Mouse (Mus musculus): Measurements from ENCODE around the gene Med6. TPM values are rescaled to one million over a fixed set of nuclear protein-coding genes. Genes with fewer than 3 reads are reported as not detected.

The Med6 gene
- polyA plus RNA-seq, 1 experiment from 2014 or later, result 42.7 TPM

- Histone ChIP-seq H3K4me3 (ENCODE audit: low read depth, low read length) (no peak within 1 kb of the TSS), H3K36me3 (ENCODE audit: insufficient read depth, low read length) (no peaks in the 10 kb centered on the region; the same call in 1 of the 2 replicates), H3K9ac (replicated peaks; ENCODE audit: low read depth) (no peak within 1 kb of the TSS), H3K4me2 (replicated peaks; ENCODE audit: low read depth, low read length) (no peak within 1 kb of the TSS), H3K9me3 (ENCODE audit: low read length) (no peaks in the 10 kb centered on the region), H3K4me1 (ENCODE audit: insufficient read depth, low read depth, low read length) (no peaks in the 10 kb centered on the region), H3K27me3 (replicated peaks; ENCODE audit: insufficient read depth, low read length) (no peaks in the 10 kb centered on the region), H3K27ac (ENCODE audit: low read length) (no peak within 1 kb of the TSS)
- 95% methylated on average over 1 of the region's 1 CpGs for WGBS
- TF ChIP-seq CTCF (IDR thresholded peaks at IDR 0.05), result no peak
- no peak for TF ChIP-seq EP300 (IDR thresholded peaks at IDR 0.05)
- no peak for ATAC-seq
- no peak for DNase-seq (ENCODE audit: low spot score)
Observed at GRCm38 (mm10) chr12:81568374-81568773, 26.4 kb downstream of the Med6 start, which contains the start of gene Adam21. Adam21 (minus strand) TSS chr12:81568474.

GRCm38 (mm10) chr12:81567931-81568330, 26.9 kb downstream of the Med6 start:
- no peak overlapping the region for H3K9ac ChIP-seq (replicated peaks; ENCODE audit: low read depth)
- DNase-seq (ENCODE audit: low spot score), result no peak
- no peak overlapping the region for H3K4me3 ChIP-seq (ENCODE audit: low read depth, low read length)
- no peaks in the 10 kb centered on the region for H3K9me3 ChIP-seq (ENCODE audit: low read length)
- no peak overlapping the region for H3K27ac ChIP-seq (ENCODE audit: low read length)
- WGBS, result 87% methylated on average over 5 of the region's 5 CpGs
- no peaks in the 10 kb centered on the region; the same call in 1 of the 2 replicates for H3K36me3 ChIP-seq (ENCODE audit: insufficient read depth, low read length)
- no peak overlapping the region for H3K4me2 ChIP-seq (replicated peaks; ENCODE audit: low read depth, low read length)
- no peak for TF ChIP-seq CTCF (IDR thresholded peaks at IDR 0.05)
- no peak for TF ChIP-seq EP300 (IDR thresholded peaks at IDR 0.05)
- H3K4me1 ChIP-seq (ENCODE audit: insufficient read depth, low read depth, low read length), result no peaks in the 10 kb centered on the region
- H3K27me3 ChIP-seq (replicated peaks; ENCODE audit: insufficient read depth, low read length), result no peaks in the 10 kb centered on the region
- no peak for ATAC-seq

GRCm38 (mm10) chr12:81564173-81564572, 30.6 kb downstream of the Med6 start:
- Histone ChIP-seq H3K4me2 (replicated peaks; ENCODE audit: low read depth, low read length) (no peak overlapping the region), H3K9me3 (ENCODE audit: low read length) (no peaks in the 10 kb centered on the region), H3K4me1 (ENCODE audit: insufficient read depth, low read depth, low read length) (no peaks in the 10 kb centered on the region), H3K36me3 (ENCODE audit: insufficient read depth, low read length) (no peaks in the 10 kb centered on the region), H3K27me3 (replicated peaks; ENCODE audit: insufficient read depth, low read length) (no peaks in the 10 kb centered on the region), H3K27ac (ENCODE audit: low read length) (no peak overlapping the region), H3K9ac (replicated peaks; ENCODE audit: low read depth) (no peak overlapping the region), H3K4me3 (ENCODE audit: low read depth, low read length) (no peak overlapping the region)
- 94% methylated on average over 3 of the region's 3 CpGs for WGBS
- DNase-seq (ENCODE audit: low spot score), result no peak
- ATAC-seq, result no peak
- TF ChIP-seq CTCF (IDR thresholded peaks at IDR 0.05) (no peak), EP300 (IDR thresholded peaks at IDR 0.05) (no peak)

GRCm38 (mm10) chr12:81549286-81549685, 45.5 kb downstream of the Med6 start:
- ATAC-seq, result no peak
- Histone ChIP-seq H3K27me3 (replicated peaks; ENCODE audit: insufficient read depth, low read length) (no peaks in the 10 kb centered on the region), H3K4me1 (ENCODE audit: insufficient read depth, low read depth, low read length) (no peaks in the 10 kb centered on the region), H3K36me3 (ENCODE audit: insufficient read depth, low read length) (no peaks in the 10 kb centered on the region), H3K27ac (ENCODE audit: low read length) (no peak overlapping the region), H3K4me2 (replicated peaks; ENCODE audit: low read depth, low read length) (no peak overlapping the region), H3K9ac (replicated peaks; ENCODE audit: low read depth) (no peak overlapping the region), H3K4me3 (ENCODE audit: low read depth, low read length) (no peak overlapping the region), H3K9me3 (ENCODE audit: low read length) (no peaks in the 10 kb centered on the region)
- TF ChIP-seq EP300 (IDR thresholded peaks at IDR 0.05) (no peak), CTCF (IDR thresholded peaks at IDR 0.05) (no peak)
- DNase-seq (ENCODE audit: low spot score), result no peak
- WGBS, result 62% methylated on average over 3 of the region's 3 CpGs

GRCm38 (mm10) chr12:81547163-81547562, 47.6 kb downstream of the Med6 start:
- Histone ChIP-seq H3K9me3 (ENCODE audit: low read length) (no peaks in the 10 kb centered on the region), H3K27ac (ENCODE audit: low read length) (no peak overlapping the region), H3K27me3 (replicated peaks; ENCODE audit: insufficient read depth, low read length) (no peaks in the 10 kb centered on the region), H3K4me3 (ENCODE audit: low read depth, low read length) (no peak overlapping the region), H3K4me1 (ENCODE audit: insufficient read depth, low read depth, low read length) (no peaks in the 10 kb centered on the region), H3K4me2 (replicated peaks; ENCODE audit: low read depth, low read length) (no peak overlapping the region), H3K36me3 (ENCODE audit: insufficient read depth, low read length) (no peaks in the 10 kb centered on the region), H3K9ac (replicated peaks; ENCODE audit: low read depth) (no peak overlapping the region)
- no peak for ATAC-seq
- 54% methylated on average over 4 of the region's 4 CpGs for WGBS
- no peak for DNase-seq (ENCODE audit: low spot score)
- TF ChIP-seq CTCF (IDR thresholded peaks at IDR 0.05) (no peak), EP300 (IDR thresholded peaks at IDR 0.05) (no peak)

GRCm38 (mm10) chr12:81533029-81533419, 61.8 kb downstream of the Med6 start:
- Histone ChIP-seq H3K4me1 (ENCODE audit: insufficient read depth, low read depth, low read length) (peaks cover 6% of the 10 kb centered on the region; the same call in 1 of the 2 replicates), H3K9me3 (ENCODE audit: low read length) (no peaks in the 10 kb centered on the region), H3K27ac (ENCODE audit: low read length) (no peak overlapping the region), H3K27me3 (replicated peaks; ENCODE audit: insufficient read depth, low read length) (no peaks in the 10 kb centered on the region), H3K4me2 (replicated peaks; ENCODE audit: low read depth, low read length) (peak overlapping the region; percentile 65), H3K36me3 (ENCODE audit: insufficient read depth, low read length) (no peaks in the 10 kb centered on the region), H3K4me3 (ENCODE audit: low read depth, low read length) (peak overlapping the region; percentile 87), H3K9ac (replicated peaks; ENCODE audit: low read depth) (peak overlapping the region; percentile 74; the same call in 1 of the 2 replicates)
- TF ChIP-seq EP300 (IDR thresholded peaks at IDR 0.05), result no peak
- no peak for TF ChIP-seq CTCF (IDR thresholded peaks at IDR 0.05)
- DNase-seq (ENCODE audit: low spot score) (no peak), ATAC-seq (0 out of 2 replicates have a peak, but pooled peaks have one; percentile 16)
- WGBS, result 36% methylated on average over 4 of the region's 4 CpGs

All from lung, postnatal 0 days (tissue).